Mouse (Mus musculus) testis, adult 2 months (tissue): ENCODE data around the gene Suv39h1.

ENCODE experiments used
- CTCF ChIP-seq: fragments of 200-500 bp; IDR thresholded peaks from 2 replicates; pipeline ENCODE4 v1.5.1; 2012; ENCODE audit warnings: low read depth, mild to moderate bottlenecking, inconsistent platforms, low read length, moderate library complexity; ENCODE audit not compliant: control insufficient read depth, insufficient read depth, insufficient replicate concordance
- POLR2A ChIP-seq: fragments of 200-500 bp; IDR thresholded peaks from 2 replicates; pipeline ENCODE4 v1.6.1; 2012; ENCODE audit warnings: low read depth, mild to moderate bottlenecking, inconsistent platforms, low read length, moderate library complexity; ENCODE audit not compliant: control insufficient read depth

- no peak for TF ChIP-seq CTCF
- TF ChIP-seq POLR2A = no peak
Measured at GRCm38 (mm10) chrX:8024795-8025194, 49.8 kb downstream of the Suv39h1 start.
